ENCODE assay signal across 25 mouse cellular contexts in the genomic region with DNA sequence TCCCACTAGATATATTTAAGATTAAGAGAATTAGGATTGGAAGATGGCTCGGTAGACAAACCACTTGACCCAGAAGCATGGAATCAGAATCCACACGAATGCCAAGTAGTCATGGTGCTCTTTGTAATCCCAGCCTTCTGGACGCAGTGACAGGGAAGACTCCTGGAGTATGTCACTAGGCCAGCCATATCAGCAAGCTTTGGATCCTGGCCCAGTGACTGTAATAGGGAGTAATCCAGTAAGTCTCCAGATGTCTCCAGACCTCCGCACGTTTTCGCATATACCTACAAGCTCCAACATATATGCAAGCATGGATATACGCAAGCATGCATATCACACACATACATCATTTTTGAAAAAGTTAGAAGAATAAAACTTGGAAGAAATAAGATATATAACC.
DNase-seq lines count a peak whose midpoint lies in the region; ATAC-seq and TF ChIP-seq lines count a peak whose summit lies in the region.
"Had no signal": no experiment of that assay in that cellular context is flagged by ENCODE, and none has a peak within 500 bp of the region (broad histone marks: within the 10 kb centered on the region; RNA-seq: fewer than 3 reads in every experiment).

No protein-coding gene starts in this region.

- intact Hi-C loops in heart, adult 2 months (cut with DNase I), result no loop called here
- intact Hi-C loops in heart, postnatal 10 days (cut with DNase I), result no loop called here
- intact Hi-C loops in left cerebral cortex, postnatal 4 days (cut with DNase I), result no loop called here

- peak; percentile 66; the same call in 1 of the 2 replicates for ATAC-seq in heart, embryonic 12.5 days (ENCODE audit: insufficient number of reproducible peaks, low FRiP score)
- ATAC-seq: forebrain, embryonic 15.5 days; intestine, postnatal 0 days; Patski had no signal

- no peaks in the 10 kb centered on the region for H3K36me3 ChIP-seq in heart, embryonic 12.5 days
- no peaks in the 10 kb centered on the region for H3K36me3 ChIP-seq in heart, adult 2 months (ENCODE audit: control insufficient read depth, insufficient read depth, low read length)
- H3K36me3 ChIP-seq in heart, embryonic 10.5 days, result no peaks in the 10 kb centered on the region
- H3K36me3 ChIP-seq: embryonic facial prominence, embryonic 10.5 days; embryonic facial prominence, embryonic 13.5 days; forebrain, embryonic 12.5 days; forebrain, embryonic 15.5 days; hindbrain, embryonic 10.5 days; hindbrain, embryonic 13.5 days had no signal

- no peak for TF ChIP-seq EP300 in heart, adult 2 months (IDR thresholded peaks at IDR 0.05; ENCODE audit: insufficient read depth, low read depth, low read length)

- TF ChIP-seq CTCF in heart, adult 2 months (IDR thresholded peaks at IDR 0.05), result no peak

- no peaks in the 10 kb centered on the region for H3K9me3 ChIP-seq in heart, embryonic 12.5 days (replicated peaks)
- no peaks in the 10 kb centered on the region for H3K9me3 ChIP-seq in heart, embryonic 10.5 days
- H3K9me3 ChIP-seq: embryonic facial prominence, embryonic 10.5 days; embryonic facial prominence, embryonic 13.5 days; forebrain, embryonic 12.5 days; forebrain, embryonic 15.5 days; hindbrain, embryonic 10.5 days; hindbrain, embryonic 13.5 days had no signal

- peaks cover 12% of the 10 kb centered on the region for H3K4me1 ChIP-seq in heart, embryonic 12.5 days (replicated peaks)
- H3K4me1 ChIP-seq in heart, adult 2 months (ENCODE audit: control insufficient read depth, insufficient read depth, low read length), result no peaks in the 10 kb centered on the region
- no peaks in the 10 kb centered on the region for H3K4me1 ChIP-seq in heart, embryonic 10.5 days
- H3K4me1 ChIP-seq: embryonic facial prominence, embryonic 10.5 days; forebrain, embryonic 15.5 days had no signal

- no peaks in the 10 kb centered on the region for H3K27me3 ChIP-seq in heart, embryonic 12.5 days (replicated peaks)
- no peaks in the 10 kb centered on the region for H3K27me3 ChIP-seq in heart, adult 2 months (ENCODE audit: control insufficient read depth, insufficient read depth, low read length)
- H3K27me3 ChIP-seq in heart, embryonic 10.5 days (ENCODE audit: insufficient read depth, poor library complexity, severe bottlenecking), result no peaks in the 10 kb centered on the region
- H3K27me3 ChIP-seq: embryonic facial prominence, embryonic 13.5 days; forebrain, embryonic 12.5 days; forebrain, embryonic 15.5 days; hindbrain, embryonic 13.5 days; Patski had no signal

- H3K4me2 ChIP-seq in heart, embryonic 12.5 days, result no peak overlapping the region
- H3K4me2 ChIP-seq: embryonic facial prominence, embryonic 13.5 days; forebrain, embryonic 12.5 days; forebrain, embryonic 15.5 days; heart, embryonic 11.5 days; hindbrain, embryonic 13.5 days had no signal

- H3K79me2 ChIP-seq in heart, adult 2 months (replicated peaks; ENCODE audit: control insufficient read depth, insufficient read depth, low read length), result no peaks in the 10 kb centered on the region

- peak; percentile 71 to 74 for DNase-seq in cerebellum, postnatal 10 days
- DNase-seq in cerebellum, postnatal 4 days (ENCODE audit: low spot score in 2 of 2), result no peak
- DNase-seq in heart, adult 2 months, result no peak
- DNase-seq in heart, postnatal 10 days, result peak; percentile 27 to 30
- DNase-seq in heart, embryonic 10.5 days (ENCODE audit: low spot score), result no peak
- DNase-seq in left cerebral cortex, postnatal 4 days, result peak; percentile 43
- DNase-seq in left cerebral cortex, adult 8-10 months (ENCODE audit: low spot score in 2 of 2), result no peak
- DNase-seq: adrenal gland, adult 2 months; cerebellum, adult 11 months; cerebellum, adult 8-10 months; cerebellum, postnatal 25 days; embryo, embryonic 11 days; gastrocnemius, postnatal 25 days; kidney, adult 2 months had no signal

- H3K4me3 ChIP-seq in heart, embryonic 12.5 days, result no peak overlapping the region
- no peak overlapping the region for H3K4me3 ChIP-seq in heart, adult 2 months
- no peak overlapping the region for H3K4me3 ChIP-seq in heart, embryonic 10.5 days
- H3K4me3 ChIP-seq: embryonic facial prominence, embryonic 10.5 days; embryonic facial prominence, embryonic 13.5 days; erythroblast, embryonic 14.5 days; forebrain, embryonic 12.5 days; forebrain, embryonic 15.5 days; hindbrain, embryonic 10.5 days; hindbrain, embryonic 13.5 days had no signal

- 52% methylated on average over 7 of the region's 7 CpGs for WGBS in heart, embryonic 12.5 days
- 38% methylated on average over 7 of the region's 7 CpGs for WGBS in heart, adult 2 months
- 78% methylated on average over 7 of the region's 7 CpGs for WGBS in heart, embryonic 10.5 days

- no peak overlapping the region for H3K27ac ChIP-seq in heart, embryonic 12.5 days (ENCODE audit: poor library complexity, severe bottlenecking)
- H3K27ac ChIP-seq in heart, adult 2 months, result no peak overlapping the region
- no peak overlapping the region for H3K27ac ChIP-seq in heart, embryonic 10.5 days
- H3K27ac ChIP-seq: embryonic facial prominence, embryonic 10.5 days; embryonic facial prominence, embryonic 13.5 days; forebrain, embryonic 12.5 days; forebrain, embryonic 15.5 days; hindbrain, embryonic 10.5 days; hindbrain, embryonic 13.5 days had no signal

- no peak for TF ChIP-seq POLR2A in heart, adult 2 months (IDR thresholded peaks at IDR 0.05; ENCODE audit: insufficient read depth, low read depth, low read length)

- no peak overlapping the region for H3K9ac ChIP-seq in heart, embryonic 12.5 days
- no peak overlapping the region for H3K9ac ChIP-seq in heart, adult 2 months (ENCODE audit: low read depth, low read length)
- H3K9ac ChIP-seq: embryonic facial prominence, embryonic 13.5 days; forebrain, embryonic 12.5 days; forebrain, embryonic 15.5 days; hindbrain, embryonic 13.5 days had no signal

Comparison
In these comparisons a context has a peak if more than half of its experiments do, and no peak if none do; other contexts are left out.
1. DNase-seq: peak in cerebellum, postnatal 10 days (2 of 2), heart, postnatal 10 days (2 of 2) and left cerebral cortex, postnatal 4 days (single experiment); none in cerebellum, postnatal 4 days (0 of 2), heart, adult 2 months (0 of 2), heart, embryonic 10.5 days (single experiment) and left cerebral cortex, adult 8-10 months (0 of 2).